In genomic region chr11:103192230-103192955, GRCm38 (mm10) we compare ENCODE assay signal across 8 mouse cellular contexts. TPM values are rescaled to one million over a fixed set of nuclear protein-coding genes. Genes with fewer than 3 reads are reported as not detected.
DNase-seq lines count a peak whose midpoint lies in the region; ATAC-seq lines count a peak whose summit lies in the region.

No protein-coding gene starts in this region.

- H3K4me1 ChIP-seq in kidney, embryonic 16.5 days (ENCODE audit: insufficient read depth, low read length): peaks cover 14% of the 10 kb centered on the region
- H3K4me1 ChIP-seq in hindbrain, embryonic 12.5 days: peaks cover 10% of the 10 kb centered on the region
- peaks cover 15% of the 10 kb centered on the region for H3K4me1 ChIP-seq in limb, embryonic 15.5 days

- no peak for DNase-seq in kidney, postnatal 14 days
- peak; percentile 64 for DNase-seq in cerebellum, postnatal 10 days
- DNase-seq in T-cell, adult 2 months (ENCODE audit: low spot score): no peak
- DNase-seq in thymus, postnatal 36 days: no peak
- DNase-seq in testis, postnatal 10 days (ENCODE audit: low spot score): no peak

- H3K36me3 ChIP-seq in kidney, embryonic 16.5 days (ENCODE audit: insufficient read depth, low read length): no peaks in the 10 kb centered on the region
- H3K36me3 ChIP-seq in hindbrain, embryonic 12.5 days: no peaks in the 10 kb centered on the region
- no peaks in the 10 kb centered on the region for H3K36me3 ChIP-seq in limb, embryonic 15.5 days

- ATAC-seq in kidney, embryonic 16.5 days (ENCODE audit: low FRiP score, low TSS enrichment): no peak
- no peak for ATAC-seq in hindbrain, embryonic 12.5 days (ENCODE audit: low FRiP score)
- no peak for ATAC-seq in limb, embryonic 15.5 days (ENCODE audit: insufficient number of reproducible peaks, low FRiP score, low TSS enrichment, low read depth)

- H3K9ac ChIP-seq in kidney, embryonic 16.5 days (replicated peaks; ENCODE audit: low read length): peak overlapping the region; percentile 36; the same call in 1 of the 2 replicates
- H3K9ac ChIP-seq in hindbrain, embryonic 12.5 days: peak overlapping the region; percentile 46
- no peak overlapping the region for H3K9ac ChIP-seq in limb, embryonic 15.5 days

- 15% methylated on average over 28 of the region's 28 CpGs for WGBS in kidney, embryonic 16.5 days
- WGBS in hindbrain, embryonic 12.5 days: 15% methylated on average over 28 of the region's 28 CpGs
- WGBS in limb, embryonic 15.5 days: 17% methylated on average over 28 of the region's 28 CpGs

- H3K9me3 ChIP-seq in kidney, embryonic 16.5 days (ENCODE audit: low read length): no peaks in the 10 kb centered on the region
- H3K9me3 ChIP-seq in hindbrain, embryonic 12.5 days (replicated peaks): no peaks in the 10 kb centered on the region
- H3K9me3 ChIP-seq in limb, embryonic 15.5 days: no peaks in the 10 kb centered on the region

- H3K4me3 ChIP-seq in kidney, embryonic 16.5 days (ENCODE audit: low read length): peak overlapping the region; percentile 38
- peak overlapping the region; percentile 29 for H3K4me3 ChIP-seq in hindbrain, embryonic 12.5 days
- peak overlapping the region; percentile 27 for H3K4me3 ChIP-seq in limb, embryonic 15.5 days

- H3K4me2 ChIP-seq in kidney, embryonic 16.5 days (replicated peaks; ENCODE audit: low read depth, low read length): peak overlapping the region; percentile 56
- peak overlapping the region; percentile 53 for H3K4me2 ChIP-seq in hindbrain, embryonic 12.5 days (replicated peaks)
- peak overlapping the region; percentile 50 for H3K4me2 ChIP-seq in limb, embryonic 15.5 days

- H3K27me3 ChIP-seq in kidney, embryonic 16.5 days (ENCODE audit: insufficient read depth, low read length): peaks cover 71% of the 10 kb centered on the region
- peaks cover 85% of the 10 kb centered on the region for H3K27me3 ChIP-seq in hindbrain, embryonic 12.5 days
- peaks cover 79% of the 10 kb centered on the region for H3K27me3 ChIP-seq in limb, embryonic 15.5 days

- H3K27ac ChIP-seq in kidney, embryonic 16.5 days (ENCODE audit: low read length): no peak overlapping the region
- H3K27ac ChIP-seq in hindbrain, embryonic 12.5 days: no peak overlapping the region
- H3K27ac ChIP-seq in limb, embryonic 15.5 days: no peak overlapping the region

RNA-seq across cellular contexts. Expression of gene 1700023F06Rik, which starts 16.0 kb away (rescaled TPM):
- 0.27 and 0.82 TPM in 2 replicates for polyA plus RNA-seq in kidney, embryonic 16.5 days (2015; fragmentation: Nextera tagmentation; extraction: Ambion mirVana)
- 0.34 and 0.71 TPM in 2 replicates for polyA plus RNA-seq in hindbrain, embryonic 12.5 days (2016; fragmentation: Nextera tagmentation; extraction: Ambion mirVana)
- 0.67 and 1.0 TPM in 2 replicates for polyA plus RNA-seq in limb, embryonic 15.5 days (2015; fragmentation: Nextera tagmentation; extraction: Ambion mirVana)

RNA-seq across cellular contexts. Expression of gene Fmnl1, which starts 21.5 kb away (rescaled TPM):
- 2.4 and 3.4 TPM in 2 replicates for polyA plus RNA-seq in kidney, embryonic 16.5 days (2015; fragmentation: Nextera tagmentation; extraction: Ambion mirVana)
- polyA plus RNA-seq in hindbrain, embryonic 12.5 days (2016; fragmentation: Nextera tagmentation; extraction: Ambion mirVana): 1.4 and 1.6 TPM in 2 replicates
- 2.4 and 3.0 TPM in 2 replicates for polyA plus RNA-seq in limb, embryonic 15.5 days (2015; fragmentation: Nextera tagmentation; extraction: Ambion mirVana)

RNA-seq across cellular contexts. Expression of gene Spata32, which starts 25.8 kb away (rescaled TPM):
- polyA plus RNA-seq in kidney, embryonic 16.5 days (2015; fragmentation: Nextera tagmentation; extraction: Ambion mirVana): not detected in 2 replicates
- 0.21 TPM in 1 of 2 replicates, not detected in the other for polyA plus RNA-seq in hindbrain, embryonic 12.5 days (2016; fragmentation: Nextera tagmentation; extraction: Ambion mirVana)
- polyA plus RNA-seq in limb, embryonic 15.5 days (2015; fragmentation: Nextera tagmentation; extraction: Ambion mirVana): not detected in 2 replicates

Comparison
In these comparisons a context has a peak if more than half of its experiments do, and no peak if none do; other contexts are left out.
1. DNase-seq: peak in cerebellum, postnatal 10 days (2 of 2); none in kidney, postnatal 14 days (single experiment), T-cell, adult 2 months (single experiment), thymus, postnatal 36 days (0 of 2) and testis, postnatal 10 days (single experiment).
2. Peak in every context shown above with its lines, with median percentiles within 50 percentile points of each other: H3K4me2 ChIP-seq and H3K4me3 ChIP-seq.